Mouse (Mus musculus) midbrain, embryonic 11.5 days (tissue): Measurements from ENCODE around the gene Dlgap3. TPM values are rescaled to one million over a fixed set of nuclear protein-coding genes. Genes with fewer than 3 reads are reported as not detected.

Source experiments
- polyA plus RNA-seq: library from polyadenylated mRNA; unstranded; fragments of >200 nt; fragmentation: Nextera tagmentation; extraction: Ambion mirVana; gene quantifications from 2 replicates; pipeline ENCODE4 v1.2.1, GENCODE M21; 2014

Dlgap3 gene
- polyA plus RNA-seq, 1 experiment from 2014 or later, result 4.4 TPM

Other genes with a start within 250 kb of the Dlgap3 start
- gene Zmym4, start 201.1 kb upstream of the Dlgap3 start, polyA plus RNA-seq, result 29.8 and 31.6 TPM in 2 replicates
- 160 and 165 TPM in 2 replicates for gene Sfpq, start 147.9 kb upstream of the Dlgap3 start, polyA plus RNA-seq
- 33.0 and 34.9 TPM in 2 replicates for gene Zmym1, start 108.1 kb upstream of the Dlgap3 start, polyA plus RNA-seq
- gene Zmym6, start 91.8 kb upstream of the Dlgap3 start, polyA plus RNA-seq, result 26.7 and 30.8 TPM in 2 replicates
- gene Tmem35b, start 45.5 kb upstream of the Dlgap3 start, polyA plus RNA-seq, result 14.3 and 16.0 TPM in 2 replicates
- gene Smim12, start 74.6 kb downstream of the Dlgap3 start, polyA plus RNA-seq, result 54.5 and 60.0 TPM in 2 replicates
- 18.3 and 20.1 TPM in 2 replicates for gene Gja4, start 144.8 kb downstream of the Dlgap3 start, polyA plus RNA-seq
- 0.65 and 0.75 TPM in 2 replicates for gene Gjb3, start 161.6 kb downstream of the Dlgap3 start, polyA plus RNA-seq
- 0.10 TPM in 1 of 2 replicates, not detected in the other for gene Gjb4, start 184.9 kb downstream of the Dlgap3 start, polyA plus RNA-seq
- 0.42 and 0.46 TPM in 2 replicates for gene Gjb5, start 189.0 kb downstream of the Dlgap3 start, polyA plus RNA-seq